Mouse (Mus musculus) left cerebral cortex, adult 9 months (tissue): ENCODE measurements around the gene Wnt1.
A peak's percentile ranks its signal among the peaks of the same experiment; 100 is the strongest.
"Not testable (repeated sequence)": the region's sequence is repeated elsewhere in the genome, so short reads cannot be mapped to it uniquely, and the experiment has no call there.

Experiments used
- DNase-seq, 2 experiments: peaks; one replicate each; pipeline ENCODE4 v3.0.0; 2022; ENCODE audit warnings: low spot score in 2 of 2

Gene Wnt1

DNA sequence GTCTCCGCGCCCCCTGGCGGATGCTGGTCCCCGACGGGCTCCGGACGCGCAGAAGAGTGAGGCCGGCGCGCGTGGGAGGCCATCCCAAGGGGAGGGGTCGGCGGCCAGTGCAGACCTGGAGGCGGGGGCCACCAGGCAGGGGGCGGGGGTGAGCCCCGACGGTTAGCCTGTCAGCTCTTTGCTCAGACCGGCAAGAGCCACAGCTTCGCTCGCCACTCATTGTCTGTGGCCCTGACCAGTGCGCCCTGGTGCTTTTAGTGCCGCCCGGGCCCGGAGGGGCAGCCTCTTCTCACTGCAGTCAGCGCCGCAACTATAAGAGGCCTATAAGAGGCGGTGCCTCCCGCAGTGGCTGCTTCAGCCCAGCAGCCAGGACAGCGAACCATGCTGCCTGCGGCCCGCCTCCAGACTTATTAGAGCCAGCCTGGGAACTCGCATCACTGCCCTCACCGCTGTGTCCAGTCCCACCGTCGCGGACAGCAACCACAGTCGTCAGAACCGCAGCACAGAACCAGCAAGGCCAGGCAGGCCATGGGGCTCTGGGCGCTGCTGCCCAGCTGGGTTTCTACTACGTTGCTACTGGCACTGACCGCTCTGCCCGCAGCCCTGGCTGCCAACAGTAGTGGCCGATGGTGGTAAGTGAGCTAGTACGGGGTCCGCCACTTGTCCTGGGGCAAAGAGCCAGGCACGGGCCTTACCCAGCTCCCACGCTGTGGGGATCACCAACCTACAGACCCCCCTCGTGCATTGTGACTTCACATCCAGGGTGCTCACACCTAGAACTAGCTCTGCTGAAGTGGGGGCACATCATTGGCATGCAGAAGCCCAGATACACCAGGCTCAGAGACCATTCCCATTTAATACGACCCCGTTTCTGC, at the start of gene Wnt1:
TSS of gene Wnt1 (plus strand) at position 197 of the 875 bp plus-strand sequence.
- DNase-seq = no peak

GRCm38 (mm10) chr15:98740219-98740618, 49.4 kb upstream of the Wnt1 start:
- peak in 1 of 2 experiments; percentile 21 for DNase-seq

DNA sequence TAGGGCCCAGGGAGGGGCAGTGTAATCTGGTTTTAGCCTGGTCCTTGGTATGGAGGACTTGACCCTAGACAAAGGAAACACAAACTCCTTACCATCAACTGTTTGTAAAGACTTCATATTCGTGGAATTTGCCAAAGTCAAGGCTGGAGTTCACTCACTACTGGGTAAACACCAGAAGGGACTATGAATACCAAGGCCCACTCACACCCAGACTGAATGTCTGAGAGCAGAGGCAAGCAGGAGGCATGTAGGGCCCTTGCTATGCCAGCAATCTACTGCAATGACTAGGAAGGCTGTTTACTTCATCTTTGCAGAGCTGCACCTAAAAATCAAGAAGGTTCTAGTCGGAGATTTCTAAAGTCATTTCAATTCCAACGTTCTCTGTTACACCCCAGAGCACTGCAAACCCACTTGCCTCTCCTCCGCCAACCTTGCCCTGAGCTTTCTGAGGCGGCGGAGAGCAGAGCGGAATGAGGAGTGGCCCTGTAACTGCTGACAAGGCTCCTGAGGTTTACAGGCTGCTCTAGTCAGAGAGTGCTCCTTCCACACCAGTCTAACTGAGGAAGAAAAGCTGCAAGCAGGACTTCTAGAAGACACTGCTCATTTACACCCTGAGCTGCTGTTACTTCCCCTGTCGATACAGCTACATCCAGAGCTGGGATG, 46.8 kb upstream of the Wnt1 start:
- no peak for DNase-seq

DNA sequence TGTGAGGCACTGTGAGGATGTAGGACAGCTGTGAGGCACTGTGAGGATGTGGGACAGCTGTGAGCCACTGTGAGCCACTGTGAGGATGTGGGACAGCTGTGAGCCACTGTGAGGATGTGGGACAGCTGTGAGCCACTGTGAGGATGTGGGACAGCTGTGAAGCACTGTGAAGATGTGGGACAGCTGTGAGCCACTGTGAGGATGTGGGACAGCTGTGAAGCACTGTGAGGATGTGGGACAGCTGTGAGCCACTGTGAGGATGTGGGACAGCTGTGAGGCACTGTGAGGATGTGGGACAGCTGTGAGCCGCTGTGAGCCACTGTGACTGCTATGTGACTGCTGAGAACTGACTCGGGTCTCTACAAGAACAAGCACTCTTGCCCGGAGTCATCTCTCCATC, 45.8 kb upstream of the Wnt1 start:
- not testable (repeated sequence) for DNase-seq

DNA sequence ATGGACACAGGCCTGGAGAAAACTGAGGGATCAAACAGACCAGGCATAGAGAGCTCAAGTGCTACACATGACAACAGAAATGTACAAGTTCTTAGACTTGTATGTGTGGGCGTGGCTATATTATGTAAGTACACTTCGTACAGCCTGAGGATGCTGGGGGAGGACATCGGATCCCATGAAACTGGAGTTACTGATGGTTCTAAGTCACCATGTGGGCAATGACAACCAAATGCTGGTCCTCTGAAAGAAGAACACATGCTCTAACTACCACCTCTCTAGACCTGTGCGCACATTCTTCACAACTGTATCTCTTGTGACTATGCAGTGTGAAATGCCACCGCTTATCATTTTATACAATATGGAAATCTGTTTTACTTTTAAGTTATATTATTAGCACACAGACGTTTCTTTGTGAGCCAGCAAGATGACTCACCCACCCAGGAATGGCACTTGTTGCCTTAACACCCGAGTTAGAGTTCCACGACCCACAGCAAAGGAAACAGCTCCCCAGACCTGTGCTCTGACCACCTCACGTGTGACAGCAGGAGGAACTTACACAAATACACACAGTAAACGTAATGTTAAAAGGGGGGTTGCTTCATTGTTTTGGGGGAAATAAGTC, 43.2 kb upstream of the Wnt1 start:
- DNase-seq = peak in 1 of 2 experiments; percentile 53

GRCm38 (mm10) chr15:98747296-98747695, 42.4 kb upstream of the Wnt1 start:
- no peak for DNase-seq

DNA sequence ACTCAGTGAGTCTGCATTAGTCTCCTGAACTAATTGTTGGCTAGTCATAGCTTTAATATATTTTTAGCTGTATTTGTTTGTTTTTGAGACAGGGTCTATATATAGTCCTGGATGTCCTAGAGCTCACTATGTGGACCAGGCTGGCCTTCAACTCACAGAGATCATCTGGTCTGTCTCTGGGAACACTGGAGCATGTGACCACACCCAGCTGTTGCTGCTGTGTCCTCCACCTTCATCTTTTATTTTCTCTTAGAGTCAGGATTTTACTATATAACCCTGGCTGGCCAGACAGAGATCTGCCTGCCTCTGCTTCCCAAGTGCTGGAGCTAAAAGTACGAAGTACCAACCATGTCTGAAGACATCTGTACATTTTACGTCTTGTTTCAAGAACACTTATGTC, 40.6 kb upstream of the Wnt1 start:
- DNase-seq = no peak

- DNase-seq = no peak
These were observed 36.6 kb upstream of the Wnt1 start for GRCm38 (mm10) chr15:98753021-98753423.

DNA sequence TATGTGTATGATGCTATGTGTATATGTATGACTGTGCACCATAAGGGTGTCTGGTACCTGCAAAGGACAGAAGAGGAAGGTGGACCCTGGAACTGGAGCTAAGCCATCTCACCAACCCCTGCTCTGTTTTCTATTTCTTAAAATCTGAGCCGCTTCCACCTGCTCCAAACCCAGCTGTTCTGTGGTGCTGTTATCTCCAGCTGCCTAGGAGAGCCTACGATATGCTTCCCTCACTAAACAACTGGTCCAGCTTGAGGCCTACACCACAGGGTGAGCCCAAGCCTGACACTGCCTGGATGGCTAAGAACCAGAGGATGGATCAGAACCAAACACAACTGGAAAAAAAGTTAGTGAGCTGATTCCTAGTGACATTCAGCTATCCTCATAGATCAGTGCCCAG, 35.5 kb upstream of the Wnt1 start:
- no peak for DNase-seq

DNA sequence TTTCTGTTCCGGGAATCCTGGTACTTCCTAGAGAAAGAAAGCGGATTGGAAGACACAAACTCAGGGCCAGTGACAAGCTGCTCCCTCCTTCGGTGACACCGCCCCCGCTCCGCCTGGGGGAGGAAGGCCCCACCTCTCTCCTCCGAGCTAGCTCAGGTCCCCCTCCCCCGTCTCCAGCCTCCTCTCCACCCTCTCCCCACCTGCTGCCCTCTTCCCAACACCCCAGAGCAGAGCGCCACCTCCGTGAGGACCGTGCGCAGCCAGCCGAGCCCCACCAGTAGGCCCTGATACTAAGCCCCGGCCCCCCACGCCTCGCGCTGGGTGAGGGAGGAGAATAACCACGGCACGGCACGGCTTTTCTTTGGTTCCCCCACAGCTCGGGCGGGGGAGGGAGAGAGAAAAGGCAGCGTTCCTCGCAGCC, 27.4 kb upstream of the Wnt1 start:
- peak; percentile 64 to 74 for DNase-seq

DNA sequence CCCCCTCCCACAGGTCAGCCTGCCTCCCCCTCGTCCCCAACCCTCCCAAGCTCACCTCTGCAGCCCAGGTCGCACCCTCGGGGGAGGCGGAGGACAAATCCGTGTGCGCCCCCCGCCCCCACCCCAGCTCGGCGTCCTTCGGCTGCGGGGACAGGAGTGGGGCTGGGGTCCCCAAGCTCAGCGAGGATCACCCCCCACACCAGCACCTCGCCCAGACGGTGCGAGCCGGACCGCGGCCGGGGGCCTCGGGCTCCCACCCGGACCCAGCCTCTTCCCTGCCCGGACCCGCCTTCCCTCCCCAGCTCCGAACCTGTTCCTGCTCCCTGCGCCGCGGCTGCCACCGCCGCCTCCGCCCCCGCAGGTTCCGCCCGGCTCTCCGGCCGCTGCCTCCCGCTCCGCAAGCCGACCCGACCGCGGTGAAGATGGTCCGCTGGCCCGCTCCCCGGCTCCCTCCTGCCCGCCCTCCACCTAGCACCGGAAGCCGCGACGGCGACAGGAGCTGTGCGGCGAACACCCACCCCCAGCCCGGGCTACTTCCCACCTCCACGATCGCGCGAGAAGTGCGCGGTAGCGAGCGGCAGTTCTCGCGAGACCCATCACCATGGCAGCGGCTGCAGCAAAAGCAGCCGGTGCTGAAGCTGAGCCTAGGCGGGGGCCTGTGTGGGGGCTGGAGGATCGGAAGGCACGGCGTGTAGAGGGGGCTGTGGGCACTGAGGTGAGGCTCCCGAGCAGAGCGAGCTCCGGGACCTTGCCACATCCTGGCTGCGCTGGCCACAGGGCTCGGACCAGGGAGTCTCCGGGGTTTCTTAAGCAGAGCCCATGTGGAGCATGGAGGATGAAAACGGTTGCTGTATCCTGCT, 26.8 kb upstream of the Wnt1 start, which contains the start of gene Arf3:
TSS of gene Arf3 (minus strand) at position 545 of the 860 bp plus-strand sequence.
- peak; percentile 88 to 95 for DNase-seq

- DNase-seq = no peak
These were observed 23.7 kb upstream of the Wnt1 start for GRCm38 (mm10) chr15:98765929-98766328.

DNA sequence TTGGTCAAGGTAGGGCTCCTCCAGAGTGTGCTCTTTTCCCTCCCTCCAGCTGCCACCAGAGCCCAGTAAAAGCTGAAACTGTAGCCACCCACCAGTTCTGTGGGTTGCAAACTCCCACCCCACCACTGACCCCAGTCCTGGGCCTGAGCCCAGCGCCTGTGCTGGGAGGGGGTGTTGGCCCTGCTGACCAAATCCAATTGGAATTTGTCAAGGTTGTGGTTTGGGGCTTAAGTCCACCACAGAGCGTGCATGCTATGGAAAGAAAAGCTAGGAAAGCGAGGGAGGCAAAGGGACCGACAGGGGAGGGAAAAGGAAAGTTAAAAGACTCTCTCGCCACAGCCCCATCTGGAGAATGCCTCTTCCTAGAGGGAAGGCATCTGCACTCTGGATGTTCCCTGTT, 21.4 kb upstream of the Wnt1 start:
- DNase-seq = no peak

DNA sequence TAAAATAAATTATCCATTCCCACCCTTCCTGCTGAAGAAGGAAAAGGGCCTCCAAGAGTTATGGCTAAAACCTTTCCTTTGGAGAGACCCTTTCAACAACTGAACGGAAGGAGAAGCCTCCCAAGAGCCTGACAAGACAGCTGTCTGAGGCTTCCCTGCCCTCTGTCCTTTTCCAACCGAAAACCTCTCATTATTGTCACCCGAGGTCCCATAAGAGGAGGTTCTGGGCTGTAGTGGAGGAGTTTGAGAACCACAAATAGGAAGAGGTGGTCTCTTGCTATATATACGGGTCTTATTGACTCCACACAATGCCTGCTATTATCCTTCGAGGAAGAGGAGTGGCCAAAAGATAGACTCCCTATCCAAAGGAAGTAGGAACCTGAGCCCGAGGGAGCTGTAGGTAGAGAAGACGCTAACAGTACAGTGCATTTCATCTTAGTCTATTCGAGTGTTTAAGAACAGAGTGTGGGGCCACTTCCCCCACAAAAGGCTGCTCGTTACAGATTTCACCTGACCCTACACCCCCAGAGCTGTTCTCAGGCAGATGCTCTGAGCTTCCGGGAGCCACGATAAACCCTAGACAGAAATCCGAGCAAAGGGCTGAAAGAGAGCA, 17.7 kb upstream of the Wnt1 start:
- no peak for DNase-seq

- no peak for DNase-seq
These were observed 17.0 kb upstream of the Wnt1 start for GRCm38 (mm10) chr15:98772511-98773211.

DNA sequence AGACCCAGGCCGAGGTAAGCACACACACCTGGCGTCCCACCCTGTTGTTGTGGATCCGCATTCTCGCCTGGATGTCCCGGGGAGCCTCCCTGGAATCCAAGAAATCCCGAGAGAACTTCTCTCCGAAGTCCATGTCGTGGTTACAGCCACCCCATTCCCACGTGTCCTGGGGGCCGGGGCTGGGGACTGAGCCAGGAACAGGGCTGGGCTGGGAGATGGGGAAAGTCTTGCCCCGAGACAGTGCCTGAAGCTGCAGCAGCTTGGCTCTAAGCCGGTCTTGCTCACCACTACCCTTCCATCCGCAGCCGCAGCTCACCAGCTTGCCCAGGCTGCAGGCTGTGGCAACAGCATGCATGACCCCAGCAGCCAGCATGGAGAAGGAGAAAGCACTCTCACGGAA, 15.6 kb upstream of the Wnt1 start:
- DNase-seq = no peak

DNA sequence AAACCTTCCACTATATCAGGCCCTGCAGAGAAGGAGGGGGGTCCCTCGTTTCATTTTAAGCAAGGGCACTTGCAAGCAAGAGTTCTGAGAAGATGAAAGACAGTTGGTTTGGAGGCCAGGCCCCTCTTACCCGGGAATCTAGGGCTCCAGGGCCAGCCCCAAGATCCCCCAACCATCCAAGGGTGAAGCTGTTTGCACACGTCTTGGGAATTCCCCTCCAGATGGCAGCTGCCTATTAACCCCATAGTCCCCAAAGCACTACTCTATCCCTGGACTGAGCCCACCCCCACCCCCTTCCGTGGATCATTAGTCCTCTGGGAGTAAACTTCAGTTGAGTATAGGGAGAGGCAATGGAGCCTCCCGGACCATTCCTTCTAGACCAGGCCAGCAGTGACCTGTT, 14.1 kb upstream of the Wnt1 start:
- no peak for DNase-seq

- no peak for DNase-seq
These were observed 13.2 kb upstream of the Wnt1 start for GRCm38 (mm10) chr15:98776280-98777004.

DNA sequence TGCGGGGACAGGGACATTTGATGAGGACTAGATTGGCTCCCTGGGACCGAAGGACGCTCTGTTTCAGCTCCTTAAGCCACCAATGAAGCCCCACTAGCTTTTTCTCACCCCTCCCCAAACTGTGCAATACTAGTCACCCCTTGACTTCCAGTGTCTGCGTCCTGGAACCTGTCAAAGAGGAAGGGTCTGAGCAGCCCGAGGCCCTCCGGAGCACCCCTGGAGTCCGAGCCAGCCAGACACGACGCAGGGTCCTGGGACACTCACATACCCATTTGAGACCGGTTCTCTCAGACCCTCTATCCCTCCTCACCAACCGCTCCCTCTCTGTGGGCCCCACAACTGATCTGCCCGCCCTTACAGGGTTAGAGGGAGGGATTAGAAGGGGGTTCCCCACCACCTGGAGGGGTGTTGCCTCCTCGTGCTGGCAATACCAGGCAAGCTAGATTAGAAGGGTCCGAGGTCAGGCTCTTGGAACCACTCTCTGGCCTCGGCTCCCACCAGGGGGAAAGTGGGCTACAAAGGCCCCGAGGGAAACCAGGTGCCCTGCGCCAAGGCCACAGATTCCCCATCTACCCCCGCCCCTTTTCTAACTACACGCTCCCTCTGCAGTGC, 12.5 kb upstream of the Wnt1 start:
- DNase-seq = no peak
